Mouse (Mus musculus) forebrain, embryonic 15.5 days (tissue): Measurements from ENCODE around the gene Ski. TPM values are rescaled to one million over a fixed set of nuclear protein-coding genes. Genes with fewer than 3 reads are reported as not detected.

Experiments
- ATAC-seq: fragments of 200-750 bp; cut with Nextera tagmentation; replicated peaks from 2 replicates; pipeline ENCODE4 v1.8.0; 2017; ENCODE audit warnings: mild to moderate bottlenecking, moderate TSS enrichment, moderate library complexity
- H3K27ac ChIP-seq: fragments of 300-500 bp; sonication (generic); replicated peaks from 2 replicates; pipeline ENCODE4 v1.5.1; 2015; ENCODE audit warnings: mild to moderate bottlenecking, inconsistent platforms
- H3K27me3 ChIP-seq: fragments of 300-500 bp; sonication (generic); 2 replicates; pipeline ENCODE4 v1.6.1; 2015; ENCODE audit warnings: inconsistent platforms
- H3K36me3 ChIP-seq: fragments of 300-500 bp; sonication (generic); 2 replicates; pipeline ENCODE4 v1.6.1; 2015; ENCODE audit warnings: mild to moderate bottlenecking, inconsistent platforms
- H3K4me1 ChIP-seq: fragments of 300-500 bp; sonication (generic); 2 replicates; pipeline ENCODE4 v1.6.1; 2015; ENCODE audit warnings: inconsistent platforms
- H3K4me2 ChIP-seq: fragments of 300-500 bp; sonication (generic); replicated peaks from 2 replicates; pipeline ENCODE4 v1.6.1; 2015; ENCODE audit warnings: mild to moderate bottlenecking, inconsistent platforms
- H3K4me3 ChIP-seq: fragments of 300-500 bp; sonication (generic); 2 replicates; pipeline ENCODE4 v1.5.1; 2015; ENCODE audit warnings: mild to moderate bottlenecking, inconsistent platforms
- H3K9ac ChIP-seq: fragments of 300-500 bp; sonication (generic); replicated peaks from 2 replicates; pipeline ENCODE4 v1.6.1; 2015; ENCODE audit warnings: mild to moderate bottlenecking, inconsistent platforms
- H3K9me3 ChIP-seq: fragments of 300-500 bp; sonication (generic); 2 replicates; pipeline ENCODE4 v1.6.1; 2016; ENCODE audit warnings: inconsistent platforms
- WGBS: fragments of 180-500 bp; shearing (Covaris S2); methylation state at CpG from one replicate; pipeline ENCODE4 v1.1.7; 2015; ENCODE audit warnings: mixed read lengths; 5-methylcytosine and 5-hydroxymethylcytosine counted together
- polyA plus RNA-seq: library from polyadenylated mRNA; unstranded; fragments of >200 nt; fragmentation: Nextera tagmentation; extraction: Ambion mirVana; gene quantifications from 2 replicates; pipeline ENCODE4 v1.2.1, GENCODE M21; 2015

Gene Ski
- polyA plus RNA-seq, 1 experiment from 2014 or later = 14.3 TPM

DNA sequence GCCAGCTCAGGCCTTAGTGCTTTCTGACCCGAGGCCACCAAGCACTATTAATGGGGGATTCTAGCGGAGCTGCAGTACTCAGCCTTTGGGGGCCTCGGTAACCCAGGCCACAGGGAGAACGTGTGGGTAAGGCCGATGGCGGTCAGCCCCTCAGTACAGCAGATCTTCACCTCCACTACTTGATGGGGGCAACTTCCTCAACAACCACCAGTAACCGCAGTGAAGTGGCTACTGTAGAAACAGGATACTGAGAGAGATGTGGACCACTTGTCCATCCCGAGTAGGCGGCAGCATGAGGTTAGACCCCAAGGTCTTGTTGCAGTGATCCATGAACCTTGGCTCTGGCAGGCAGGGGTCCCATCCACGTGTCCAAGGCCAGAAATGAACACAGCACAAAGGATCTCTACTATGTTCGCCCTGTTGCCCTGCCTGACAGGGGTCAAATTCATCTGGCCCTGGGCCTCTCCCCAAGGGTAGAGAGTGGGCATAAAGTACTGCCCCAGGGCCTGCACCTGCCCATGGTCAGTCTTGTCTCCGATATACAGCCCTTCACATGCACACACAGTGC, 71.1 kb downstream of the Ski start:
- Histone ChIP-seq H3K36me3 (peaks cover 13% of the 10 kb centered on the region), H3K27me3 (no peaks in the 10 kb centered on the region), H3K9ac (peak overlapping the region; percentile 58; the same call in 1 of the 2 replicates), H3K9me3 (no peaks in the 10 kb centered on the region), H3K4me1 (peaks cover 15% of the 10 kb centered on the region), H3K27ac (no peak overlapping the region), H3K4me3 (peak overlapping the region; percentile 45), H3K4me2 (peak overlapping the region; percentile 90)
- WGBS = 61% methylated on average over 12 of the region's 12 CpGs
- ATAC-seq = peak; percentile 21

- 5% methylated on average over 73 of the region's 73 CpGs for WGBS
- Histone ChIP-seq H3K4me1 (peaks cover 18% of the 10 kb centered on the region), H3K9ac (peak overlapping the region; percentile 58), H3K27me3 (no peaks in the 10 kb centered on the region), H3K4me2 (peak overlapping the region; percentile 90), H3K9me3 (no peaks in the 10 kb centered on the region), H3K4me3 (peak overlapping the region; percentile 45), H3K27ac (no peak overlapping the region), H3K36me3 (0 out of 2 replicates have a peak, but pooled peaks cover 7% of the 10 kb centered on the region)
- peak; percentile 75 for ATAC-seq
These were observed 71.9 kb downstream of the Ski start for GRCm38 (mm10) chr4:155150276-155151113.

GRCm38 (mm10) chr4:155149941-155150275, 72.5 kb downstream of the Ski start:
- Histone ChIP-seq H3K36me3 (0 out of 2 replicates have a peak, but pooled peaks cover 2% of the 10 kb centered on the region), H3K27me3 (no peaks in the 10 kb centered on the region), H3K27ac (no peak overlapping the region), H3K4me2 (no peak overlapping the region), H3K4me1 (peaks cover 23% of the 10 kb centered on the region), H3K4me3 (no peak overlapping the region), H3K9ac (no peak overlapping the region), H3K9me3 (no peaks in the 10 kb centered on the region)
- WGBS = 88% methylated on average over 6 of the region's 6 CpGs
- no peak for ATAC-seq

DNA sequence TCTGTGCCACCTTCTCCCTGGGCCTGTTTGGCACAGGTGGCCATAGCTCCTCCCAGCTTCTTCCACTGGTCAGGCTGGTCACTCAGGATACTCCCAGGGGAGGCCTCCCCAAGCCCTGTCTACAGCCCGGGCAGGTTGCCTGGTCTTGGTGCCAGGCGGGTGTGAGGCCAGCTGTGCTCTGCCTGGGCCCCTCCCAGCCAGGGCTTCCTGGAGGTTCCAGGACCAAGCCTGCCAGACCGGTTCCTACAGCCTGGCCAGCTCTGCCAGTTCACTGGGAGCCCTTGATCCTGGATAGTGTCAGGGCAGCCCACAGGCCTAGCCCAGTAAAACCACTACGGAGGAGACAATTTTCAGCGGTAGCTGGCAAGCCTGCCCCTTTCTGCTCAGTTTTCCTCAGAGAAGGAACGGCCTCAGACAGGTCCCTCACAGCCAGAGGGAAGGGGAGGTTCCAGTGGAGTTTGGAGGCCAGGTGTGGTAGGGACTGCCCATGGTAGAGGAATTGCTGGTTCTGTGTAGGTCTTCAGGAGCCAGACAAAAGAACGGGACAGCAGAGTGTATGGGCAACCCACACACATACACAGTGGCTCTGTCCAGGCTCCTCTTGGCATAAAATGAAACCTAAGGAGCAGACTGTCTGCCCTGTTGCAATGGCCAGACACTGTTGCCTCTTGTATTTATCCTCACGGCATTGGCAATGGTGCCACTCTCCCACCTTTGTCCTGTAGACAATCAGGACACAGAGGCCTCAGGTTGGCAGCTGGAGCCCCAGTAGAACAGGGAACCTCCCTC, 73.3 kb downstream of the Ski start:
- WGBS = 81% methylated on average over 8 of the region's 8 CpGs
- Histone ChIP-seq H3K4me1 (peaks cover 31% of the 10 kb centered on the region), H3K9me3 (no peaks in the 10 kb centered on the region), H3K27me3 (no peaks in the 10 kb centered on the region), H3K9ac (no peak overlapping the region), H3K36me3 (no peaks in the 10 kb centered on the region), H3K4me3 (no peak overlapping the region), H3K4me2 (no peak overlapping the region), H3K27ac (no peak overlapping the region)
- no peak for ATAC-seq

- 87% methylated on average over 4 of the region's 4 CpGs for WGBS
- H3K36me3 ChIP-seq = no peaks in the 10 kb centered on the region
- no peaks in the 10 kb centered on the region for H3K9me3 ChIP-seq
- no peak overlapping the region for H3K27ac ChIP-seq
- H3K9ac ChIP-seq = no peak overlapping the region
- H3K27me3 ChIP-seq = no peaks in the 10 kb centered on the region
- peaks cover 38% of the 10 kb centered on the region for H3K4me1 ChIP-seq
- no peak for ATAC-seq
- no peak overlapping the region for H3K4me2 ChIP-seq
- no peak overlapping the region for H3K4me3 ChIP-seq
These were observed 73.9 kb downstream of the Ski start for GRCm38 (mm10) chr4:155148453-155148852.

- Histone ChIP-seq H3K27ac (peak overlapping the region; percentile 43), H3K9ac (no peak overlapping the region), H3K9me3 (no peaks in the 10 kb centered on the region), H3K4me3 (no peak overlapping the region), H3K4me2 (no peak overlapping the region), H3K4me1 (peaks cover 41% of the 10 kb centered on the region), H3K36me3 (no peaks in the 10 kb centered on the region), H3K27me3 (no peaks in the 10 kb centered on the region)
- no peak for ATAC-seq
- WGBS = 68% methylated on average over 14 of the region's 14 CpGs
These were observed 76.1 kb downstream of the Ski start for GRCm38 (mm10) chr4:155146107-155146823.

DNA sequence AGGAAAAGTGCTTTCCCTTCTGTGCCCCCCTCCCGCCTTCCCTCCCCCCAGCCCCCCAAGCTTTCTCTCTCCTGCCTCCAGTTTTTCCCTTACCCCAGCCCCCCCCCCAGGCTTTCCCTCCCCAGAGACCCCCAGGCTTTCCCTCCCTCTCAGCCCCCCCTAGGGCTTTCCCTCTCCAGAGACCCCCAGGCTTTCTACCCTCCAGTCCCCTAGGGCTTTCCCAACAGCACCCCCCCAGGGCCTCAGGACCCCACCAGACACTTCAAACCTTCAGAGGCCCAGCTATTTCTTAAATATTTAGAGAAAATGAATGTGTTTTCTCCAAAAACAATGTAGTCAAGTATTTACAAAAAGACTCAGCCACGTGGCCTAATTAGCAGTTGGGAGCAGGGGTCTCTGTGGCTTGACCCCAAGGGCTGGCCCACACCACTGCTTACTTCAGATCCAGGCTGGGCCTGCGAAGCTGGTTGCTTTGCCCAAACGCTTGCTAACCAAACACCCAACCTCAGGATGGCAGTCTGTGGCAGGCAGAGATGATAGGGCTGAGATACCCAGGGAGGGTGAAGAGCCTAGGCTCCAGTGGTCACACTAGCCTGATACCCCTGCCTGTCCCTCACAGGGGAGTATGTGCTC, 77.7 kb downstream of the Ski start:
- Histone ChIP-seq H3K36me3 (no peaks in the 10 kb centered on the region), H3K9me3 (no peaks in the 10 kb centered on the region), H3K4me1 (peaks cover 30% of the 10 kb centered on the region), H3K4me3 (no peak overlapping the region), H3K27ac (peak overlapping the region; percentile 79), H3K9ac (no peak overlapping the region), H3K27me3 (no peaks in the 10 kb centered on the region), H3K4me2 (no peak overlapping the region)
- 33% methylated on average over 4 of the region's 4 CpGs for WGBS
- ATAC-seq = no peak

- 16% methylated on average over 12 of the region's 12 CpGs for WGBS
- Histone ChIP-seq H3K9ac (peak overlapping the region; percentile 22; the same call in 1 of the 2 replicates), H3K4me2 (no peak overlapping the region), H3K4me1 (peaks cover 30% of the 10 kb centered on the region), H3K9me3 (no peaks in the 10 kb centered on the region), H3K27ac (peak overlapping the region; percentile 79), H3K36me3 (no peaks in the 10 kb centered on the region), H3K4me3 (no peak overlapping the region), H3K27me3 (no peaks in the 10 kb centered on the region)
- peak; percentile 85 for ATAC-seq
These were observed 78.4 kb downstream of the Ski start for GRCm38 (mm10) chr4:155143871-155144502.

DNA sequence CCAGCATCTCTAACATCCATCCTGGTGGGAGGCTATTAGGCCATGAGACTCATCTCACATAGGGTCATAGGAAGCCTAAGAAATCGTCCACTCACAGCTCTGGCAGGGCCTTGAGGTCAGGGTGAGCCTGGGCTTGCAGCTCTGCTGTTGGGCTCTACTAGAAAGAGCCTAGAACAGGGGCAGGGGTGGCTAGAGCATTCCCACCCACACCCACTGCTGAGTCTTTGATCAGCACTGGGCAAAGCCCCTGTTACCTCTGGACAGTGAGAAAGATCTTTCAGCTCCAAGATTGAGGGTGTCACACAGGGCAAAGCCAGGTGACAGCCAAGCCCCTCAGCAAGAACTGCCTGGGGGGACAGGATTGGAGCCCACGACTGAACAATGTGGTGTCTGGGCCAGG, 79.0 kb downstream of the Ski start:
- 55% methylated on average over 2 of the region's 2 CpGs for WGBS
- Histone ChIP-seq H3K9me3 (no peaks in the 10 kb centered on the region), H3K27ac (peak overlapping the region; percentile 79), H3K4me3 (no peak overlapping the region), H3K27me3 (no peaks in the 10 kb centered on the region), H3K9ac (no peak overlapping the region), H3K4me2 (no peak overlapping the region), H3K4me1 (peaks cover 30% of the 10 kb centered on the region), H3K36me3 (no peaks in the 10 kb centered on the region)
- ATAC-seq = no peak

DNA sequence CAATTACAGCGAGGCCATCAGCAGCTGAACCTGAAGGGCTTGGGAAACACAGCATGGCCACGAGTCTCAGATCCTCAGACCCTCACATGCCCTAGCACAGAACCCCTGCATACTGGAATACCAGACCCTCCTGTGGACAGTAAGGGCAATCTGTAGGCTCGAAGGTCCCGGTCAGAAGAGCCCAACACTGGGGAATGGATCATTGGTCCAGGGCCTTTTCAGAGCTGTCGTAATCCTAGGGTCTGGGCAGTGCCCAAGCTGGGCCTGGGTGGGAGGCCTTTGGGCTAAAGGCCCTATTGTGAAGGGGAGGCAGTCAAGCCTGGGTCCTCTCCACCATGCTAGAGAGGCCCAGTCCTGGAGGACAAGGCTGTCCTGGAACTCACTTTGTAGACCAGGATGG, 79.6 kb downstream of the Ski start:
- Histone ChIP-seq H3K27ac (no peak overlapping the region), H3K4me2 (no peak overlapping the region), H3K36me3 (no peaks in the 10 kb centered on the region), H3K4me3 (no peak overlapping the region), H3K4me1 (peaks cover 30% of the 10 kb centered on the region), H3K9ac (no peak overlapping the region), H3K9me3 (no peaks in the 10 kb centered on the region), H3K27me3 (no peaks in the 10 kb centered on the region)
- WGBS = 91% methylated on average over 5 of the region's 5 CpGs
- no peak for ATAC-seq

- no peak overlapping the region for H3K27ac ChIP-seq
- H3K36me3 ChIP-seq = no peaks in the 10 kb centered on the region
- no peak overlapping the region for H3K4me3 ChIP-seq
- no peaks in the 10 kb centered on the region for H3K27me3 ChIP-seq
- 78% methylated on average over 12 of the region's 12 CpGs for WGBS
- peaks cover 33% of the 10 kb centered on the region for H3K4me1 ChIP-seq
- ATAC-seq = no peak
- no peak overlapping the region for H3K4me2 ChIP-seq
- H3K9ac ChIP-seq = no peak overlapping the region
- H3K9me3 ChIP-seq = no peaks in the 10 kb centered on the region
These were observed 81.6 kb downstream of the Ski start for GRCm38 (mm10) chr4:155140795-155141265.
